Mouse (Mus musculus) heart, adult 2 months (tissue): ENCODE measurements around the gene Gm20379.

ENCODE experiments used
- CTCF ChIP-seq: fragments of 200-600 bp; IDR thresholded peaks from 2 replicates; pipeline ENCODE4 v1.8.1; 2022; ENCODE audit warnings: antibody characterized with exemption, mild to moderate bottlenecking, moderate library complexity
- EP300 ChIP-seq: fragments of 200-500 bp; IDR thresholded peaks from 2 replicates; pipeline ENCODE4 v1.6.1; 2011; ENCODE audit warnings: low read depth, low read length, control low read depth; ENCODE audit not compliant: insufficient read depth
- POLR2A ChIP-seq: fragments of 200-500 bp; IDR thresholded peaks from 2 replicates; pipeline ENCODE4 v1.6.1; 2011; ENCODE audit warnings: mild to moderate bottlenecking, low read depth, low read length, control low read depth; ENCODE audit not compliant: insufficient read depth

- TF ChIP-seq POLR2A, result no peak
- no peak for TF ChIP-seq CTCF
- no peak for TF ChIP-seq EP300
Observed at GRCm38 (mm10) chr13:92302466-92302865, 3.3 kb upstream of the Gm20379 start.
